Mouse (Mus musculus) ovary, postnatal 10 days (tissue): ENCODE data around the gene Zfpl1.
A peak's percentile ranks its signal among the peaks of the same experiment; 100 is the strongest.
"Not testable (repeated sequence)": the region's sequence is repeated elsewhere in the genome, so short reads cannot be mapped to it uniquely, and the experiment has no call there.

ENCODE experiments used
- DNase-seq: peaks from one replicate; pipeline ENCODE4 v3.0.0; 2022; ENCODE audit warnings: low spot score

Zfpl1 gene

GRCm38 (mm10) chr19:6058513-6058912 is 26.2 kb downstream of the Zfpl1 start:
- DNase-seq, result no peak

- DNase-seq, result peak; percentile 96
These were observed 27.3 kb downstream of the Zfpl1 start, which contains the start of the genes Mrpl49 and Fau for GRCm38 (mm10) chr19:6057313-6058096. TSS of gene Mrpl49 (minus strand) at chr19:6057785. TSS of gene Fau (plus strand) at chr19:6057844.

- no peak for DNase-seq
These were observed 28.1 kb downstream of the Zfpl1 start for GRCm38 (mm10) chr19:6056696-6057095.

GRCm38 (mm10) chr19:6054296-6054695 is 30.5 kb downstream of the Zfpl1 start:
- no peak for DNase-seq

GRCm38 (mm10) chr19:6052516-6052915 is 32.2 kb downstream of the Zfpl1 start:
- DNase-seq, result no peak

- no peak for DNase-seq
These were observed 35.9 kb downstream of the Zfpl1 start for GRCm38 (mm10) chr19:6048681-6049410.

GRCm38 (mm10) chr19:6047899-6048166 is 36.9 kb downstream of the Zfpl1 start:
- DNase-seq, result no peak

GRCm38 (mm10) chr19:6047154-6047898 is 37.4 kb downstream of the Zfpl1 start:
- DNase-seq, result no peak

GRCm38 (mm10) chr19:6046294-6047153 is 38.2 kb downstream of the Zfpl1 start, which contains the start of gene Syvn1:
TSS of gene Syvn1 (plus strand) at chr19:6046576.
- peak; percentile 78 for DNase-seq

GRCm38 (mm10) chr19:6045366-6046293 is 39.1 kb downstream of the Zfpl1 start:
- DNase-seq, result no peak

- DNase-seq, result not testable (repeated sequence)
These were observed 40.7 kb downstream of the Zfpl1 start for GRCm38 (mm10) chr19:6044102-6044501.

GRCm38 (mm10) chr19:6042293-6042692 is 42.5 kb downstream of the Zfpl1 start:
- no peak for DNase-seq

GRCm38 (mm10) chr19:6040002-6040401 is 44.8 kb downstream of the Zfpl1 start:
- no peak for DNase-seq

- DNase-seq, result no peak
These were observed 46.4 kb downstream of the Zfpl1 start for GRCm38 (mm10) chr19:6038326-6038725.

- no peak for DNase-seq
These were observed 47.1 kb downstream of the Zfpl1 start for GRCm38 (mm10) chr19:6037695-6038094.

- DNase-seq, result no peak
These were observed 48.7 kb downstream of the Zfpl1 start for GRCm38 (mm10) chr19:6035966-6036585.
